Mouse (Mus musculus) activated CD4-positive, CD25-positive, alpha-beta regulatory T cell (primary cell): ENCODE data around the gene Akr1d1. TPM values are rescaled to one million over a fixed set of nuclear protein-coding genes. Genes with fewer than 3 reads are reported as not detected.

Experiments used
- polyA plus RNA-seq, 2 experiments: library from polyadenylated mRNA; unstranded; fragments of 100-300 nt; shearing (Covaris generic); gene quantifications; one replicate each; pipeline ENCODE4 v1.2.1; 2017

Gene Akr1d1
- polyA plus RNA-seq, result not detected

GRCm38 (mm10) chr6:37529940-37530339 lies at the start of gene Akr1d1:
TSS of gene Akr1d1 (plus strand) at chr6:37530173.

Other genes starting within 250 kb of the Akr1d1 start
- under 1 TPM in 1 of 2 experiments, not detected in 1; 0.79 TPM for gene Dgki, start 230.0 kb upstream of the Akr1d1 start, polyA plus RNA-seq
- 1 to 10 TPM; 3.0 to 4.4 TPM for gene Creb3l2, start 88.0 kb upstream of the Akr1d1 start, polyA plus RNA-seq